Mouse (Mus musculus) embryonic facial prominence, embryonic 11.5 days (tissue): ENCODE measurements at regions not wholly inside any gene's neighbourhood (a gene's known extent, or its start where the extent isn't known, plus 50 kb on each side); places are given as distances from the start of the nearest gene placed in this dataset.
A peak's percentile ranks its signal among the peaks of the same experiment; 100 is the strongest.

Experiments used
- ATAC-seq: fragments of 200-750 bp; cut with Nextera tagmentation; replicated peaks from 2 replicates; pipeline ENCODE4 v1.8.0; 2017; ENCODE audit warnings: low read depth; ENCODE audit not compliant: insufficient number of reproducible peaks, low FRiP score, low TSS enrichment
- DNase-seq: peaks from one replicate; pipeline ENCODE4 v3.0.0-alpha.2; 2015; ENCODE audit warnings: low spot score
- H3K27ac ChIP-seq: fragments of 300-500 bp; sonication (generic); replicated peaks from 2 replicates; pipeline ENCODE4 v1.5.1; 2014; ENCODE audit warnings: mild to moderate bottlenecking, low read depth, low read length, control low read depth
- H3K27me3 ChIP-seq: fragments of 300-500 bp; sonication (generic); 2 replicates; pipeline ENCODE4 v1.6.1; 2014; ENCODE audit warnings: mild to moderate bottlenecking, low read length, moderate library complexity, mixed read lengths; ENCODE audit not compliant: control insufficient read depth, insufficient read depth
- H3K36me3 ChIP-seq: fragments of 300-500 bp; sonication (generic); replicated peaks from 2 replicates; pipeline ENCODE4 v1.6.1; 2014; ENCODE audit warnings: low read depth, mild to moderate bottlenecking, low read length, moderate library complexity, mixed read lengths; ENCODE audit not compliant: control insufficient read depth, insufficient read depth
- H3K4me1 ChIP-seq: fragments of 300-500 bp; sonication (generic); 2 replicates; pipeline ENCODE4 v1.6.1; 2014; ENCODE audit warnings: low read length, mixed read lengths; ENCODE audit not compliant: control insufficient read depth, insufficient read depth
- H3K4me2 ChIP-seq: fragments of 300-500 bp; sonication (generic); 2 replicates; pipeline ENCODE4 v1.6.1; 2014; ENCODE audit warnings: low read depth, mild to moderate bottlenecking, control low read depth, low read length, moderate library complexity
- H3K4me3 ChIP-seq: fragments of 300-500 bp; sonication (generic); 2 replicates; pipeline ENCODE4 v1.5.1; 2014; ENCODE audit warnings: low read depth, low read length, control low read depth
- H3K9ac ChIP-seq: fragments of 300-500 bp; sonication (generic); replicated peaks from 2 replicates; pipeline ENCODE4 v1.6.1; 2014; ENCODE audit warnings: mild to moderate bottlenecking, control low read depth, low read length
- H3K9me3 ChIP-seq: fragments of 300-500 bp; sonication (generic); replicated peaks from 2 replicates; pipeline ENCODE4 v1.6.1; 2016; ENCODE audit warnings: mild to moderate bottlenecking, low read length, inconsistent platforms, mixed read lengths; ENCODE audit not compliant: control insufficient read depth
- WGBS: fragments of 180-500 bp; shearing (Covaris S2); extraction: QIAGEN DNeasy Blood & Tissue Kit; methylation state at CpG from one replicate; pipeline ENCODE4 v1.1.7; 2014; 5-methylcytosine and 5-hydroxymethylcytosine counted together

- no peaks in the 10 kb centered on the region for H3K9me3 ChIP-seq
- H3K9ac ChIP-seq = no peak overlapping the region
- H3K4me1 ChIP-seq = no peaks in the 10 kb centered on the region
- 84% methylated on average over 3 of the region's 3 CpGs for WGBS
- no peak overlapping the region for H3K4me2 ChIP-seq
- no peaks in the 10 kb centered on the region for H3K36me3 ChIP-seq
- DNase-seq = no peak
- H3K4me3 ChIP-seq = no peak overlapping the region
- no peak for ATAC-seq
- no peak overlapping the region for H3K27ac ChIP-seq
- no peaks in the 10 kb centered on the region for H3K27me3 ChIP-seq
Observed at GRCm38 (mm10) chr9:26476341-26476740, 257.2 kb upstream of the B3gat1 start.

GRCm38 (mm10) chr9:26480881-26481280, 252.6 kb upstream of the B3gat1 start:
- Histone ChIP-seq H3K27me3 (no peaks in the 10 kb centered on the region), H3K4me3 (no peak overlapping the region), H3K9ac (no peak overlapping the region), H3K4me1 (no peaks in the 10 kb centered on the region), H3K9me3 (no peaks in the 10 kb centered on the region), H3K36me3 (no peaks in the 10 kb centered on the region), H3K27ac (no peak overlapping the region), H3K4me2 (no peak overlapping the region)
- whole genome bisulfite sequencing = 81% methylated on average over 8 of the region's 8 CpGs
- no peak for ATAC-seq
- no peak for DNase-seq

- DNase-seq (no peak), ATAC-seq (no peak)
- H3K27ac ChIP-seq = no peak overlapping the region
- no peaks in the 10 kb centered on the region for H3K9me3 ChIP-seq
- H3K36me3 ChIP-seq = no peaks in the 10 kb centered on the region
- H3K4me3 ChIP-seq = no peak overlapping the region
- no peaks in the 10 kb centered on the region for H3K4me1 ChIP-seq
- H3K27me3 ChIP-seq = no peaks in the 10 kb centered on the region
- no peak overlapping the region for H3K4me2 ChIP-seq
- H3K9ac ChIP-seq = no peak overlapping the region
Observed at GRCm38 (mm10) chr9:26481890-26482289, 251.6 kb upstream of the B3gat1 start.

- H3K36me3 ChIP-seq = no peaks in the 10 kb centered on the region
- ATAC-seq (no peak), DNase-seq (no peak)
- H3K4me1 ChIP-seq = no peaks in the 10 kb centered on the region
- no peak overlapping the region for H3K9ac ChIP-seq
- H3K27ac ChIP-seq = no peak overlapping the region
- no peak overlapping the region for H3K4me3 ChIP-seq
- WGBS = 84% methylated on average over 2 of the region's 2 CpGs
- no peaks in the 10 kb centered on the region for H3K27me3 ChIP-seq
- no peak overlapping the region for H3K4me2 ChIP-seq
- H3K9me3 ChIP-seq = no peaks in the 10 kb centered on the region
Observed at GRCm38 (mm10) chr9:26493740-26494139, 239.8 kb upstream of the B3gat1 start.

GRCm38 (mm10) chr9:26502027-26502426, 231.5 kb upstream of the B3gat1 start:
- no peak overlapping the region for H3K4me2 ChIP-seq
- H3K4me1 ChIP-seq = no peaks in the 10 kb centered on the region
- no peak overlapping the region for H3K9ac ChIP-seq
- no peaks in the 10 kb centered on the region for H3K36me3 ChIP-seq
- no peak overlapping the region for H3K27ac ChIP-seq
- 59% methylated on average over 1 of the region's 1 CpGs for WGBS
- DNase-seq (no peak), ATAC-seq (no peak)
- no peak overlapping the region for H3K4me3 ChIP-seq
- H3K27me3 ChIP-seq = no peaks in the 10 kb centered on the region
- no peaks in the 10 kb centered on the region for H3K9me3 ChIP-seq

- Histone ChIP-seq H3K36me3 (no peaks in the 10 kb centered on the region), H3K27me3 (no peaks in the 10 kb centered on the region), H3K4me3 (no peak overlapping the region), H3K9me3 (no peaks in the 10 kb centered on the region), H3K4me1 (no peaks in the 10 kb centered on the region), H3K9ac (no peak overlapping the region), H3K4me2 (no peak overlapping the region), H3K27ac (no peak overlapping the region)
- ATAC-seq (no peak), DNase-seq (no peak)
- 82% methylated on average over 2 of the region's 2 CpGs for WGBS
Observed at GRCm38 (mm10) chr9:26505941-26506340, 227.6 kb upstream of the B3gat1 start.

GRCm38 (mm10) chr9:26518651-26519050, 214.9 kb upstream of the B3gat1 start:
- DNase-seq = no peak
- H3K9ac ChIP-seq = no peak overlapping the region
- H3K4me1 ChIP-seq = no peaks in the 10 kb centered on the region
- 39% methylated on average over 2 of the region's 2 CpGs for WGBS
- H3K4me2 ChIP-seq = no peak overlapping the region
- ATAC-seq = no peak
- H3K27ac ChIP-seq = no peak overlapping the region
- no peaks in the 10 kb centered on the region for H3K9me3 ChIP-seq
- no peaks in the 10 kb centered on the region for H3K36me3 ChIP-seq
- H3K4me3 ChIP-seq = no peak overlapping the region
- H3K27me3 ChIP-seq = no peaks in the 10 kb centered on the region

- no peaks in the 10 kb centered on the region for H3K27me3 ChIP-seq
- DNase-seq (peak; percentile 9), ATAC-seq (peak; percentile 65; the same call in 1 of the 2 replicates)
- H3K27ac ChIP-seq = no peak overlapping the region
- H3K9ac ChIP-seq = no peak overlapping the region
- H3K4me1 ChIP-seq = no peaks in the 10 kb centered on the region
- H3K4me3 ChIP-seq = no peak overlapping the region
- H3K4me2 ChIP-seq = no peak overlapping the region
- H3K36me3 ChIP-seq = no peaks in the 10 kb centered on the region
- WGBS = 42% methylated on average over 5 of the region's 5 CpGs
- no peaks in the 10 kb centered on the region for H3K9me3 ChIP-seq
Observed at GRCm38 (mm10) chr9:26519581-26520501, 213.7 kb upstream of the B3gat1 start.
